In the genomic region with DNA sequence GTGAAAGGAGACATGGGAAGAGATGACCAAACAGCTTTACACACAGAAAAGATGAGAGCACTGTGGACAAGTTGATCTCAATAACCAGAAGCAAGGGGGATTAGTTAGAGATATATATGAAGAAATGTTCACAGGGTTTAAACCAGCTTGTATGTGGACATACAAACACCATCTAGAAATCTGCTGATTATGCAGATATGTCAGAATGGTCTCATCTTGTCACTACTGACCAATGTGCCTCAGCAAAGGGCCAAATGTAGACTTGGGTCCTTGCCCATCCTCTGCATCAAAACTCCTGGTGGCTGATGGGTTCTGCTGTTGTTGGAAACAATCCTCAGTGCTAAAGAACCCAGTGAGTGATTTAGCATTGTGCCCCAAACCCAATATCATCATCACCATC, we compare ENCODE assay signal across 18 mouse cellular contexts.
"Had no signal": no experiment of that assay in that cellular context is flagged by ENCODE, and none has a peak within 500 bp of the region (broad histone marks: within the 10 kb centered on the region; RNA-seq: fewer than 3 reads in every experiment).

No protein-coding gene starts in this region.

- H3K4me2 ChIP-seq: lung, embryonic 14.5 days; midbrain, embryonic 13.5 days; midbrain, embryonic 15.5 days; neural tube, embryonic 13.5 days; neural tube, embryonic 15.5 days had no signal

- H3K4me3 ChIP-seq: midbrain, embryonic 10.5 days; midbrain, embryonic 13.5 days; midbrain, embryonic 15.5 days; myocyte; neural tube, embryonic 13.5 days; neural tube, embryonic 15.5 days had no signal

- H3K27ac ChIP-seq: midbrain, embryonic 10.5 days; midbrain, embryonic 13.5 days; midbrain, embryonic 15.5 days; neural tube, embryonic 13.5 days; neural tube, embryonic 15.5 days had no signal

- DNase-seq: lung, adult 18-20 months; lung, embryonic 14.5 days; lung, postnatal 10 days; lung, postnatal 4 days; retina, postnatal 1 day; right cerebral cortex, adult 18-20 months; right cerebral cortex, postnatal 25 days; right cerebral cortex, postnatal 4 days; spleen, adult 18-20 months; thymus, adult 18-20 months; thymus, postnatal 25 days; thymus, postnatal 4 days had no signal

- H3K27me3 ChIP-seq: midbrain, embryonic 13.5 days; midbrain, embryonic 15.5 days; neural tube, embryonic 13.5 days; neural tube, embryonic 15.5 days had no signal

- H3K36me3 ChIP-seq: midbrain, embryonic 10.5 days; midbrain, embryonic 13.5 days; midbrain, embryonic 15.5 days; neural tube, embryonic 13.5 days; neural tube, embryonic 15.5 days had no signal

- ATAC-seq: midbrain, embryonic 13.5 days; midbrain, embryonic 15.5 days had no signal

- H3K9ac ChIP-seq: lung, embryonic 14.5 days; midbrain, embryonic 13.5 days; midbrain, embryonic 15.5 days; neural tube, embryonic 13.5 days; neural tube, embryonic 15.5 days had no signal

- H3K9me3 ChIP-seq: midbrain, embryonic 10.5 days; midbrain, embryonic 13.5 days; midbrain, embryonic 15.5 days; neural tube, embryonic 13.5 days; neural tube, embryonic 15.5 days had no signal
